Mouse (Mus musculus) thymus, postnatal 14 days (tissue): ENCODE results near the gene Nccrp1.
"Not testable (repeated sequence)": the region's sequence is repeated elsewhere in the genome, so short reads cannot be mapped to it uniquely, and the experiment has no call there.

Experiments used
- DNase-seq: peaks from one replicate; pipeline ENCODE4 v3.0.0; 2021

Nccrp1 gene

DNA sequence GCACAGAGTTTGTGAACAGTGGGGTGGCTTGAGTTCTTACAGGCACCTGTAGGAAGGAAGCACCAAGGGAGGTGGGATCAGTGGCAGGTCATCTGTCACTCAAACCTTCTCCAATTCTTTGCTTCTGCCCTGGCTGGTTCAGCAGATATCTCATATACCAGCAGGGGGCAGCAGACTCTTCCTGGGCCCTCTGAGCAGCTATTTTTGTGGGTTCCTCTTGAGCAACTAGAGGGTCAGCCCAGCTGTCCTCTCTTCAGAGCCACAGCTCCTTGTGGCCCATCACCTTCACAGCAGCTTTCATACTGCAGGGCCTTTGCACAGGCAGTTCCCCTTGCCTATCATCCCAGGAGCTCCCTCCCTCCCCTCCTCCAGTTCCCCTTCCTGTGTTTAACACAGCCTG, 21.2 kb upstream of the Nccrp1 start:
- peak; percentile 73 for DNase-seq

DNA sequence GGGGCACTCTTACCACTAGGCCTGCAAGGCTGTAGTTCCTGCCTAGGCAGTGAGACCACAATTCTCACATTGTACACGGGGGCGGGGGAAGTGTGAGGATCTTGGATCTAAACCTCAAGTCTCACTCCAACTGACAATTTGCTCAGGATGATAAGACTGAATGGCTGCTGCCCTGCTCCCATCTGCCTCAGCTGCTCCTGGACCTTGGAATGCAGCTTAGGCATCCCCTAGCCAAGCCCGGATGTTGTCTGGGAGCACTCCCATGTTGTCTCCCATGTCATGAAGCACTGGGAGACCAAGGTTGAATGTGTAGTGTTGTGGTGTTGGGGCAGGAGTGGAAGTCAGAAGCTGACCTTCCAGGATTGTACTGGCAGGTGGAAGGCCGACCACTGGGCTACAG, 20.5 kb upstream of the Nccrp1 start:
- no peak for DNase-seq

DNA sequence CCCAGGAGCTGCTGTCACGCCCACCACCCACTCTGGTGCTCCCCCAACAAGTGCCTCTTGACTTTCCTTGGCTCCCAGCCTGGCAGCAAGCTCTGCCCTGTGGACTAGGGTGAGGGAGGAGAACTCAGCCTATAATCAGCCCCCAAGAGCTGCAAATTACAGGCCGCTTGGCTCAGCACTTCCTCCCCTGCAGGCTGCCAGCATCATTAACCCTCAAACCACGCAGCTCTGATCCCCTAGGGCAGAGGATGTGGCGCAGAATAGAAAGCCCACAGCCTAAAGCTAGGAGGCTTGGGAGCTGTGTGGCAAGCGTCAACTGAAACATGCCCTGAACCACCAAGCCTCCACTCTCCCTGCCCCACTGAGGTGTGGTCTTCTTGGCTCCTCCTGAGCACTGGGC, 18.4 kb upstream of the Nccrp1 start:
- peak; percentile 64 for DNase-seq

DNA sequence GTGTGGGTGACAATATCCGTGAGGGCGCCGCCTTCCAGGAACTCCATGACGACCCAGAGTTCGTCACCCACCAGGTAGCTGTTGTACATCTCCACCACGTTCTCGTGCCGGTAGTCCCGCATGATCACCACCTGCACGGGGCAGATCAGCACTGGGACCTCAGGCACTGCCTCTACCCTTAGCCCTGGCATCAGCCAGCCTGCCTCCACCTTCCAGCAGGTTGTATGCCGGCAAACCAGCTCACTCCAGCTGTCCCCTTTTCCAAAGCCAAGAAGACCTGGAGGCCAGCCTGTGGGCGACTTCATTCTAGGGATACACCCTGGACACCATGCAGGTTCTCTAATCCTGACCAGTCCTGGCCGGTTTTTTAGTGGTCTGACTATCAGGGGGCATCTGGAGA, 15.9 kb upstream of the Nccrp1 start:
- DNase-seq, result no peak

- no peak for DNase-seq
Measured at GRCm38 (mm10) chr7:28562371-28562770, 15.3 kb upstream of the Nccrp1 start.

DNA sequence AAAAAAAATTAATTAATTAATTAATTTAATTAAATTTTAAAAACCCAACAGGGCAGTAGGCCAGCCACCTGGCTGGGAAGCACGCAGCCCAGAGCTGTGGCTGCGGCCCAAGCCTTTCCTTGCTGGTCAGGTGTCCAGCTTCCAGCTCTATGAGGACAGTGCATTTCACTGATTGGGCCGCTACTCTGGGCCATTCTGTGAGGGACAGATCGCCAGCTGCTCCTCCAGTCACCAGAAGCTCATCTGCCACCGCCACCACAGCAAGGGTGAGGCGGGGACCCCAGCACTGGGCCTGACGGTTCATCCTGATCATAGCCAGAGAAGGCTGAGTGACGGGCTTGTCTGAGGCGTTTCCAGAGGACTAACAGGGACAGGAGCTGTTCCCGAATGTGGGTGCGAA, 14.9 kb upstream of the Nccrp1 start:
- no peak for DNase-seq

DNA sequence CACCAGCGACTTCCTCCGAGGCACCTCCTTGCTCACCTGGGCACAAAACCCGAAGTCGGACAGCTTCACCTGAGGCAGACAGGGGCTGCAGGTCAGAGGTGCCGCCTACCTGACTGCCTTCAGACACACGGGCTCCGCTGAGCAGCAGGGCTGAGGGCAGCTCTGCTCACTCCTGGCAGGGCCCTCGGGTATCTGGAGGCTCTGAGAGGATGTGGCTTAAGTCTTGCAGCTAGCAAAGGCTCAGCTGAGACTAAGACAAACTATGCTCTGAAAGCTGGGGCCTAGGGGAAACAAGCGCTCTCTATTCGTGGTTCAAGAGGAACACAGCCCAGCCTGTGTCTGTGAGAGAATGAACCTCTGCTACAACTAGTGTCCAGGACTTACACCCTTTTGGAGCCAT, 13.8 kb upstream of the Nccrp1 start:
- DNase-seq, result peak; percentile 75

DNA sequence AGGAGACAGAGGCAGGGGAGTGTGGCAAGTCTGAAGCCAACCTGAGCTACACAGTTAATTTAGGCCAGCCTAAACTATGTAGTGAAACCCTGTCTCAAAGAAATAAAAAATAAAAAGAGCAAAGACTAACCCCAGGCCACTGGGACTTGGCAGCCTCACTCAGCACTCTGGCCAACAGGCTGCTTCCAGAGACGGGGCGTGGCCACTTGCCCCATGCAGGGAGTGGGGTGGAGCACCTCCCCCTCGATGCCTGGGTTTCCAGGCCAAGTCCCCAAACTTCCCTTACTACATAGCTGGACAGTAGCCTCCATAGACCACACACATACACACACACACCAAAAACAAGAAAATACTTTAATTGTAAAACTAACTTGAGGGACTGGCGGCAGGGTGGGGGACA, 11.4 kb upstream of the Nccrp1 start:
- DNase-seq, result no peak

DNA sequence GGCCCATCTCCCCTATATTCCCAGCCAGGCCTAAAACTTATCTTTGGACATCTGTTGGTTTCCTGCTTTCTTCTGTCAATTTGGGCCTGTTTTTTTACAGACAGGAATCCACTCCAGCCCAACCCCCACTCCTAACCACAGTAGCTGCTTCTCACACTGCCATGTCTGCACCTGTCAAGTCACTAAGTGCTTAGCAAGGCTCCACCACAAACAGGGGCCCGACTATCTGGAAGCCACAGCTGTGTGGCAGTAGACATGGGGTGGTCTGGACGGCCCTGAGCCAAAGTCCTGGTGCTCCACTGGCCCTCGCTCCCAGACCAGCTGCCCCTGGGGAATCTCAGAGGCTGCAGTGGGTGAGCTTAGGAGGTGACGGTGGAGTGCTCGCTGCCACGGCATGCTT, 10.7 kb upstream of the Nccrp1 start:
- DNase-seq, result peak; percentile 93

DNA sequence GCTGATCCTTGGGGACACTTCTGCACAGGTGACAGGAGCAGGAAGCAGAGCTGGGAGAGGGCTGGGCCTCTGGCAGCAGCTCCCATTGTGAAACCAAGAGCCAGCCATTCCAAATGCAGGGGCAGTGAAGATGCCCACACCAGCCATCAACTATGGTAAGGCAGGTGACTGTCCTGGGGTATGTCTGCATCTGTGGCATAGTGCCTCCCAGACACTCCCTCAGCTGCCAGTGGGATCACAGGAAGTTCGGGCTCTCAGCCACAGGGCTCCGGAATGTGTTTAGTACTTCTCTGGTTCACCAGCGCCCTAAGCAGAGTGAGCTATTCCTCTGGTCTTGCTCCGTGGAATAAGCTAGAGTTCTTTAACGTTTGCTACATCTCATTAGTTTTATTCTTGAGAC, 10.0 kb upstream of the Nccrp1 start:
- DNase-seq, result no peak

GRCm38 (mm10) chr7:28555939-28556535, 9.0 kb upstream of the Nccrp1 start:
- DNase-seq, result no peak

- DNase-seq, result no peak
Measured at GRCm38 (mm10) chr7:28553076-28553475, 6.0 kb upstream of the Nccrp1 start.

DNA sequence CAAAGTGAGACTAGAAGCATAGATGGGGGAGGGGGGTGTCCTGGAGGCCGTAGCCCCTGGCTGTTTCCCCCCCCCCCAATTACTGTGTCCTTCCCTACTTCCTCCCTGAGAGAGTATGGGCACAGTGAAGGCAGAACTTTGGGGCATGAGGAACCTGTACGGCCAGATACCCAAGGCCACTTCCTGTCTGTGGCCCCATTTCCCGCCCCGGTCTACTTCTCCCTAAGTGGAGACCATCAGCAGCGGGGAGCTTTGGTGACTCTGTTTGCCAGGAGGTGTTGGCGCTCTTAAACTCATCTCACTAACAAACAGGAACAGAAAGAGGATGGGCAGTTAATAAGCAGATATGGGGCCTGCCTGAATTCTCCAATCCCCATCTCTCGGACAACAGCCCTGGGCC, 574 bp upstream of the Nccrp1 start:
- DNase-seq, result no peak

DNA sequence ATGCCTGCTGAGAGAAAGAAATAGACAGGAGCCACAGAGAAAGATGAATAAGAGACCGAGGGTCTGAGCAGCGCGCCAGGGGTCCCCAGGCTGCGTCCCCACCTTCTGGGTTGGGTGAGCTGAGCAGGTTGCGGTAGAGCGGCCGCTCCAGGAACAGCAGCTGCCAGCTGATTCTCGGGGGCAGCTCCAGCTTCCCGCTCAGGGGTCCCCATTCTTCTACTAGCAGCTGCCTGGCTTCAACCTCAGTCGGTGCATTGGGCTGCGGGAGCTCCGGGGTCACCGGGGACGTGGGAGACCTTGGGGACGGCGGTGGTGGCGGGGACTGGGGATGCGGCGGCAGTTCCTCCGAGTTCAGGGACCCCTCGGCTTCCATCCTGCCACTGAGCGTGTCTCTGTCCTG, 405 bp downstream of the Nccrp1 start:
- no peak for DNase-seq

- DNase-seq, result no peak
Measured at GRCm38 (mm10) chr7:28545891-28546210, 1.2 kb downstream of the Nccrp1 start.

DNA sequence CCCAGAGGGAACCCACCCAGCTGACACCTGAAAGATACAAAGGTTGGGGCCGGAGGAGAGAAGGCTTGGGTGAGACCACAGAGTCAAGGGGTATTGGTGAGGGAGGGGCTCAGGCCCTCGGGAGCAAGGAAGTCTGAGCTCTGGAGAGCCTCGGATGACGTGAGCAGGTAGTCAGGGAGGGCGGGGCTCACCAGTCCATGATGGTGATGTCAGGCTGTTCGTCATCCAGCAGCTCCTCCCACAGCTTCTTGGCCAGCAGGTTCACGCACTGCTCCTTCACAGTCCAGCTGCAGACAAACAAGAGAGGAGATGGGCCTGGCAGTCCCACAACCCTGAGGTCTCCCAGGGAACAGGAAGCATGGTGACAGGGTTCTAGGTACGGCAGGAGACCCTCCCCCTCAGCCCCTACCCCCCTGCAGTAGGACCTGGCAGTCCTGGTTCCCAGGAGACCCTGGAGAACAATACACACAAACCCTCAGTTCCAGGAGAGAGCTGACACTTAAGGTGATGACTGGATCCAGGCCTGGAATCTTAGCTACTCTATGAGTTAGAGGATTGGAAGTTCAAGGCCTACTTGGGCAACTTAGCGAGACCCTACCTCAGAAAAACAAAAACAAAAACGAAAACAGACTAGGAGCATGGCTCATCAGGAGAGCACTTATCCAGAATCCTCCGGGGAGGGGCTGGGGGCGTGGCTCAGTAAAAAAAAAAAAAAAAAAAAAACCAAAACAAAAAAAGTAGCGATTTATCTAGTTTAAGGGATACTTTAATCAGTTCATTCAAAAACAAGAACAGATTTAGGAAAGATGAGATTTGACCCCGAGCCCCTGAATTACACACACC, 1.8 kb downstream of the Nccrp1 start:
- no peak for DNase-seq

- DNase-seq, result no peak
Measured at GRCm38 (mm10) chr7:28544051-28544601, 2.9 kb downstream of the Nccrp1 start.

GRCm38 (mm10) chr7:28540526-28540925, 6.5 kb downstream of the Nccrp1 start, which contains the start of gene Sycn:
Sycn (plus strand) TSS chr7:28540885.
- no peak for DNase-seq

- not testable (repeated sequence) for DNase-seq
Measured at GRCm38 (mm10) chr7:28538886-28539285, 8.2 kb downstream of the Nccrp1 start.

- DNase-seq, result no peak
Measured at GRCm38 (mm10) chr7:28532005-28532404, 15.0 kb downstream of the Nccrp1 start.

- peak; percentile 93 for DNase-seq
Measured at GRCm38 (mm10) chr7:28527922-28528719, 18.9 kb downstream of the Nccrp1 start.

DNA sequence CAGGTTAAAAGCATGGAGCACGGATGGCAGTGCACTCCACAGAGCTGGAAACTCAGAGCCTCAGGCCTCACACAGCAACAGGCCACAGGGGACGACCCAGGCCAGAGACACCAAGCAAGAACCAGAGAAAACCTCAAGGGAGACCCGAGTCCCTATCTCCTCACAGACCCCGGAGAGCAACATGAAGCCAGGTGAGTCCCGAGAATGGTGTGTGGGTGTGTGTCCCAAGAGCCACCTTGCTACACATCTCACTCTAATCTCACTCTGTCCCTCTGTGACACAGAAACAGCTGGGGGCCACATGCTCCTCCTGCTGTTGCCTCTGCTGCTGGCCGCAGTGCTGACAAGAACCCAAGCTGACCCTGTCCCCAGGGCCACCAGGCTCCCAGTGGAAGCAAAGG, 24.5 kb downstream of the Nccrp1 start, which contains the start of gene Ifnl3:
Ifnl3 (plus strand) TSS at position 301 of the 400 bp plus-strand sequence.
- not testable (repeated sequence) for DNase-seq

DNA sequence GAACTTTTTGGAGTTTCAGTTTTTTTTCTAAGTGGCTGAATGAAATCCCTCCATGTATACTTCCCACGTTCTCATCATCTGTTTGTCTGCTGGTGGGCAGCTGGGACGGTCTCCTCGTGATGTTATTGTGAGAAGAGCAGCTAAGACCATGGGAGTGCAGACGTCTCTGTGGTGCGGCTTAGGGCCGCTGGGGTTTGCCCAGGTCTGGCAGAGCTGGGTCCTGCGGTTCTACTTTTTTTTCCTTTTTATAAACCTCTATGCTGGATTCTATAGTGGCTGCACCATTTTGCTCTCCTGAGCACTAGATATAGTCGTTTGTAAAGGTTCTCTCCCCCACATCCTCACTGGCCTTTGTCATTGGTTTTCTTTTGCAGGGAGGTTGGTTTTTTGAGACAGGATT, 35.6 kb downstream of the Nccrp1 start:
- DNase-seq, result no peak
